Mouse (Mus musculus): ENCODE measurements at regions not wholly inside any gene's neighbourhood (a gene's known extent, or its start where the extent isn't known, plus 50 kb on each side); places are given as distances from the start of the nearest gene placed in this dataset.

- no peak for TF ChIP-seq POLR2A (IDR thresholded peaks at IDR 0.05; ENCODE audit: low read depth, low read length)
- TF ChIP-seq CTCF (IDR thresholded peaks at IDR 0.05; ENCODE audit: extremely low read depth, insufficient read depth, insufficient read length, insufficient replicate concordance) = no peak
These were observed 133.0 kb downstream of the Tmem17 start for GRCm38 (mm10) chr11:22644877-22645276.

All from spleen, adult 2 months (tissue).